Mouse (Mus musculus) gastrocnemius, postnatal 4 days (tissue): Measurements from ENCODE around the gene N4bp1. TPM values are rescaled to one million over a fixed set of nuclear protein-coding genes. Genes with fewer than 3 reads are reported as not detected.
A peak's percentile ranks its signal among the peaks of the same experiment; 100 is the strongest.

ENCODE experiments used
- DNase-seq, 2 experiments: peaks; one replicate each; pipeline ENCODE4 v3.0.0; 2021 to 2022; ENCODE audit warnings: low spot score in 2 of 2, mixed read lengths in 2 of 2
- long read RNA-seq, 2 experiments: library from polyadenylated mRNA; stranded (forward); transcript quantifications; one replicate each; pipeline ENCODE4 v2.0.0; 2021
- total RNA-seq, 2 experiments: library from RNA; stranded (reverse); gene quantifications; 2 replicates each; pipeline ENCODE4 v1.2.3; 2021

N4bp1 gene
- 10 to 100 TPM; 24.9 to 25.0 TPM for total RNA-seq
- long read RNA-seq, experiment 1, full-length matches to known transcripts = 7 of 11 reads
- long read RNA-seq, experiment 1, partial matches to known transcripts = 1 of 11 reads
- long read RNA-seq, experiment 1, other reads (novel, unspliced or antisense) = 3 of 11 reads
- long read RNA-seq, experiment 2, full-length matches to known transcripts = 11 of 19 reads
- long read RNA-seq, experiment 2, partial matches to known transcripts = 2 of 19 reads
- long read RNA-seq, experiment 2, other reads (novel, unspliced or antisense) = 6 of 19 reads

- peak; percentile 79 to 92 for DNase-seq
Measured at GRCm38 (mm10) chr8:86884489-86885463, at the start of gene N4bp1. TSS of gene N4bp1 (minus strand) at chr8:86885258.

DNA sequence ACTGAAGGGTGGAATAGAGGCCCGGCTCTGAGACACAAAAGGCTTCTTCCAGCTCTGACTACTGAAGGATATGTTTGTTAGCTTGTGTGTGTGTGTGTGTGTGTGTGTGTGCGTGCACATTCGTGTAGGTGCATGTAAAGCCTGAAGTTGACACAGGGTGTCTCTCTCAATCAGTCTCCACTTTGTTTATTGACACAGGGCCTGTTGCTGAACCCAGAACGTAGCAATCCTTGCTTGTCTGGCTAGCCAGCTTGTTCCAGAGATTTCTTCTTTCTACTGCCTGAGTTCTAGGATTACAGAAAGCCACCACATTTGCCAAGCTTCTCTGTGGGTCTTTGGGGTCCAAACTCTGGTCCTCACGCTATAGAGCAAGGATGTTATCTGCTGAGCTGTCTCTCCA, 49.8 kb upstream of the N4bp1 start:
- DNase-seq = no peak

GRCm38 (mm10) chr8:86934393-86934792, 49.3 kb upstream of the N4bp1 start:
- DNase-seq = no peak

DNA sequence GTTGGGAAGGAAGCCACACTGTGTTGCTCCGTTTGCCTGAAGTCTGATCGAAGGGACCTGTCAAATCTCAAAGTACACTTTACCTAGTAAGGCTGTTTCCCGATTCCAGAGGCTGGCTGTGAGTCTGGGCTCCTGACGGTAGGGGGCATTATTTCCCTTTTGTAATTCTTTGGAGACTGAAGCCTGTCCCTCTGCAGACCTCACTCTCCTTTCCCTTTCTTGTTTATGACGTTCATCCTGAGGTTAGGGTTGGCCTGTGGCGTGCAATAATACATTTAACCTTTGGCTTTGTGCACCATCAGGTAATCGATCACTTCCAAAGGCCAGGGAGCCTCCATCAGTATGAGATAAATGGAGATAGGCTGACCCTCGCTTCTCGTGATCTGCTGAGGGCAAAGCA, 48.8 kb upstream of the N4bp1 start:
- peak in 1 of 2 experiments; percentile 23 for DNase-seq

GRCm38 (mm10) chr8:86926237-86926636, 41.2 kb upstream of the N4bp1 start:
- no peak for DNase-seq

DNA sequence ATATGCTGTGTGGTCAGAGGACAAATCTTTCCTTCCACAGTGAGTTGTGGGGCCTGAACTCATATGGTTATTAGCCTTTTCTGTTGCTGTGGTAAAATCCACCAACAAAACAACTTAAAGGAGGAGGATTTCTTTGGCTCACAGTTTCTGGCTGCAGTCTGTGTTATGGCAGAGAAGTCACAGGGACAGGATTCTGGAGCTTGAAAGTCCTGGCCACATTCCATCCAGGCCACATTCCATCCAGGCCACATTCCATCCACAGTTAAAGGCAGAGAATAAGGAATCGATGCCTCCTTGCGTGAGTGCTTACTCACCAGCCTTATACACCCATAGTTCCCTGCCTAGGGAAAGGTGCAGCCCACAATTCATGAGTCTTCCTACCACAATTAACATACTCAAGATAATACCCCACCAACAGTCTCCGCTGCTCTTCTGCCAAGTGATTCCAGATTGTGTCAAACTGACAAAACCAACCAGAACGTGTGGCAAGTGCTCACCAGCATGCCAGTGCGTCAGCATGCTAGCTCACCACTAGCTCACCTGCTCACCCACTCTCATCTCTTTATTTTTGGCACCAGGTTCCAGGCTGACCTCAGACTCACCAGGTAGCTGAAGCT, 38.3 kb upstream of the N4bp1 start:
- no peak for DNase-seq

DNA sequence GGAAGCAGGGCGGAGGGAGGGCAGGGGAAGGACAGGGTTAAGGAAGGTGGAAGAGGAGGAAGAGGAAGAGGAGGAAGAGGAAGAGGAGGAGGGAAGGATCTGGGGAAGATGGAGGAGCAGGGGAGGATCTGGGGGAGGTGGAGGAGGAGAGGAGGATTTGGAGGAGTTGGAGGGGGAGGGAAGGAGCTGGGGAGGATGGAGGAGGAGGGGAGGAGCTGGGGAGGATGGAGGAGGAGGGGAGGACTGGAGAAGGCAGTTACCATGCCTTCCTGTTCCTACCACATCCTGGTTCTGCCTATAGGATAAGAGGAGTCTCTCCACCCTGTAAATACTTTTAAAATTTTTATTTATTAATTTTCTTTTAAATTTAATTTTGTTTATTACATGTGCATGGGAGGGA, 37.6 kb upstream of the N4bp1 start:
- DNase-seq = no peak

GRCm38 (mm10) chr8:86922141-86922540, 37.1 kb upstream of the N4bp1 start:
- no peak for DNase-seq

DNA sequence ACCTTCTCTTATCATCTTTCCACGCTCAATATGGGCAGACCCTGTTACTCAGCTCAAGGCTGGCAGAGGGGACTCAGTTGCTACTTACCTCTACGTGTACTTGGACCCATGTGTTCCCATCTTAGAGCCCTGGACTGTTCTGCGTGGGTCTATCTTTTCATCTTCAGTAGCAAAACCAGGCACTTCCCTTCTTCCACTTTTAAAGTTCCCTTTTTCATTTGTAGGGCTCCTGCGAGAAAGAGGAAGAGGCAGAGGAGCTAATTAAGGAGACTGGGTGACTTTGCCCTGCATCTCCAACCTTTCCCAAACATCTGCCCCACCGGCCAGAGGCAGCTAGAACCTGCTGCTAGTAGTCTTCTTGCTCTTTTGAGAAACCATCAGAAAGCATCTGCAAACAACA, 35.9 kb upstream of the N4bp1 start:
- DNase-seq = no peak

DNA sequence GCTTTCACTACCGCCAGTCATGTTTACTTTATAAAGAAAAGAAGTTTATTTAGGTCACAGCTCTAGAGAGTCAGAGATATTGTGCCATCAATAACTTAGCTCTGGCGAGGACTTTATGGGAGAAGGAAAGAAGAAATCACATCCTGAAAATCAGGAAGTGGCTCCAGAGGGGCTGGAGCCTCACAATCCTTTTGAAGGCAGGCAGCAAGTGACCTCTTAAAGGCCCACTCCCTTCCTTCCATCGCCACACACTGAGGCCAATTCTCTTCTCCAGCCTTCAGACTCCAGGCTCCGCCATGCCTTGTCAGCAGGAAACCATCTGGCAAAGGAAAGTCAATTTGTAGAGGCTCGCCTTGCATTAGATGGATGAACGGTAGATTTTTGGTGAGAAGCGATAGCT, 35.4 kb upstream of the N4bp1 start:
- DNase-seq = no peak

- no peak for DNase-seq
Measured at GRCm38 (mm10) chr8:86920024-86920423, 35.0 kb upstream of the N4bp1 start.

GRCm38 (mm10) chr8:86919262-86919661, 34.2 kb upstream of the N4bp1 start:
- DNase-seq = no peak

DNA sequence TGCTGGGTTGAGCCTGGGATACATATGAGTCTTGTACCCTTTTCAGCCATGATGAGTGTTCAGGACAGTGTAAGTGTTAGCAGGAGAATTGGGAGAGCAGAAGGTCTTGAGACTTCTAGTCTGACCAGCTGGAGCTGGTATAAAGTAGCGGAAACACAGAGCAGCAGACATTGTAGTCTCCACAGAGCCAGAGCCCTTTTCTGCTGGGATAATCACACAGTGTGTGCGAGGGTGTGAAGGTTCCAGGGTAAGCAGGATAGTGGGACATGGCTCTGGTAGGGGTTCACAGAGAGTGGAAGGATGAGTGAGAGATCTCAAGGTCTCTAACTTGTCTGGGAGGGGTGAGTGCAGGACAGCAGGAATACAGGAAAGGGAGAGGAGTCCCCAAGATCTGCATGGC, 33.0 kb upstream of the N4bp1 start:
- DNase-seq = no peak

DNA sequence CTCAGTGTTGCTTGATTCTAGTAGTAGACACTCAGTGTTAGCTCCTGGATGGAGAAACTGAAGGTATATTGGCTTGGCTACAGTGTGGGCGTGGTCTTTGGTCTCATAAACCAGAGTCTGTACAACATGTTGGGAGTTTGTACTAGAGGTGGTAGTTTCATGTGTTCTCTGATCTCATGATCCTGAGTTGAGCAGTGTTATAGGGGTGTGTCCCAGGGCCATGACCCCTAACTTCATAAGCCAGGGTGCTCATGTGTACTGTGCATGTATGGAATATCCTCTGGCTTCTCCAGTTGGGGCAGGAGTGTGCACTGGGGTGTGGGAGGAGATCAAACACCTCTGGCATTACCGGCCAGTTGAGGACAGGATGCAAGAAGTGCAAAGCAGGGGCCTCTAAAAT, 32.6 kb upstream of the N4bp1 start:
- no peak for DNase-seq

DNA sequence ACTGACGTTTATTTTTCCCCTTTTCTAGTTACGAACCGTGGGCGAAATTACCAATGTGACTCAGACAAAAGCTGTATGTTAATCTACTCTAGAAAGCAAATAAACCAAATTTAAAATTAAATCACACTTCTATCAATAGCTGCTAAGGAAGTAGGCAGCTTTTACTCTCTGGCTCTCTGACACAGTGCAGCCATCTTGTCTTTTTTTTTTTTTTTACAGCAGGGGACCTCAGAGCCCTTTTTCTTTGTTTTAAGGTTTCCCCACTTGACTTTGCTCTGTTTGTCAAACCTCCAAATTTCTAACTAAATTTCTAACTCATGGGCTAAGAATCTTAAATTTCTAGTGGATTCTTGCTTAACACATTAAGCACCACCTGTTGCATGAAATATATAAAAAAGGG, 31.3 kb upstream of the N4bp1 start:
- no peak for DNase-seq

GRCm38 (mm10) chr8:86911136-86911535, 26.1 kb upstream of the N4bp1 start:
- DNase-seq = no peak

- no peak for DNase-seq
Measured at GRCm38 (mm10) chr8:86910250-86910649, 25.2 kb upstream of the N4bp1 start.

DNA sequence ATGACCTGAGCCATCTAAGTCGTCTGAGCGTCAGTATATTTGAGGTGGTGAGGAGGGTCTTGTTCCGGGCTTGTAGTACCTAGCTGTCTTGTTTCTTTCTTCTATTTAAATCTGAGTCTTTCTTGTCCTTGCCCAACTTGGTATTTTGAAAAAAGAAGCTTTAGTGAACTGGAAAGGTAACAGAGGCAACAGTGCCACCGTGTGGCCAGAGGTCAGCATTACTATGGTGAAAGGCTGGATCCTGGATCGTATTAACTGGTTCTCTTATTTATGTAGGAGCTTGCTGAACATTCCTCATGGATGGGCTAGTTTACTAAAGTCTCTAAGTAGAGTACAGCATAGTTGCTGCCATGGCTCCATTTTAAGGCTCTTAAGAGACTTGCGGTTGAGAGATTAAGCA, 23.5 kb upstream of the N4bp1 start:
- DNase-seq = peak; percentile 54 to 69

DNA sequence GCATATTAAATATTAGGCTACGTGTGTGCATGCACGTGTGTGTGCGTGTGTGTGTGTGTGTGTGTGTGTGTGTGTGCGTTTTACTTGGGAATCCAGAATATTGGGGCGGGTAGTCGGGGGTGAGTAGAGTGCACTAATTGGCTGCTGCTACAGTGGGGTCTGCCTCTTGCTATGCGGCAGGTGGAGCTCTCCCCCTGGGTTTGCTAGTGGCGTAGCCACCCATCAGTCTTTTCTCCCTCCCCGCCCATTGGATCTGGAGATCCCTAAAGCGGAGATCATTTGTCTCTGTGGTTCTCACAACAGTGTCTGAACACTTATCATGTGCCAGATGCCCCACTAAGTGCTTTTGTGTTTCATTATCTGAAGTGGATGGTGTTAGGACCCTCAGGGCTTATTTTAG, 19.9 kb upstream of the N4bp1 start:
- DNase-seq = no peak

DNA sequence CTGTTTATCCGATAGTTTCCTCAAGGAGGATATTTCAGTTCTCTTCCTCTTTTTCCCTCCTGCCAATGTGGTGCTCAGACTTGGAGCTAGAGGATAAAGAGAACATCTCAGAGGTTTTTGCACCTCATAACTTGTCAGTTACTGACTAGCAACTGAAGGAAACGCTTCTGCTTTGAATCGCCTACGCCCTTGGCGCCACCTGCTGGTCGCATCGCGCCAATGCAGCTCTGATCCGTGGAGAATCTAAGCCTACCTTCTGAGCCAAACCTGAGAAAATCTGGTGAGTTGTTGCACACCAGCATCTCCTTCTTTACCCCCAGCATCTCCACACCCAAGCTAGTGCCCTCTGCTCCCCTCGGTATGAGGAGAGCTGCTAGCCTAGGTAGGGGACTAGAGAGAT, 18.0 kb upstream of the N4bp1 start:
- DNase-seq = peak; percentile 71 to 75

DNA sequence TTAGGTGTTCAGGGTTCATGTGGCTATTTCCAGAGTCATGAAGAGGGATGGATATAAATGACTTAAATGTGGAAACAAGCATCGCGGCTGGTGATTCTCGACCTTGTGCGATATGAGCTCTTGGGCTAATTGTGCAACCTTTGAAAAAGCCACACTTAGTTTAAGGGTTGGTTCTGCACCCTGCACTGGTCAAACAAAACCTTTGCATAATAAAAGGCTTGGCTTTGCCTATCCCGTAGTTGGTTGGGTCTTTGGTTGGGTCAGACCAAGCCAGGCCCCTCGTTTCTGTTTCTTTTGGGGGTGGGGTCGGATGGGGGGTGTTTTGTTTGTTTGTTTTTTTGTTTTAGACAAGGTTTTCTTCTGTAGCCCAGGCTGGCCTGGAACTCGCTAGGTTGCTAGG, 17.6 kb upstream of the N4bp1 start:
- no peak for DNase-seq

- no peak for DNase-seq
Measured at GRCm38 (mm10) chr8:86901972-86902371, 16.9 kb upstream of the N4bp1 start.
